Mouse (Mus musculus): ENCODE results near the gene Slc25a33.

DNA sequence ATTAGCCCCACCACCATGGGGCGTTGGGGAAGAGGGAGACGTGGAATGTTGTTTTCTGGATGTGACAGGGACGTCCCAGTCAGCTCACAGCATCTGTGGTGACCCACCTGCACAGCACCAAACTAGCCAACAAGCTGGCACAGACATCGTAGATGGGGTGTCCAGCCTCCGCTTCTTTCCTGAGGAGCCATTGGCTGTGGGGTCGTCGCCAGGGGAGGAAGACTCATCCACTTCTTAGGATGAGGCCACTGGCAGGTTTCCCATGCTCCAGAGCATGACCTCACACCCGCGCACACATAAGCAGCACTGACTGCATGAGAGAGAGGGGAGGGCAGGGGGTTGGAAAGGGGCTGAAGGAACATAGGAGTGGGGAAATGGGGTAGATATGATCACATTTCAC is 5.9 kb upstream of the Slc25a33 start:
- TF ChIP-seq CTCF (IDR thresholded peaks at IDR 0.05; ENCODE audit: low read depth, low read length) (no peak), POLR2A (IDR thresholded peaks at IDR 0.05; ENCODE audit: extremely low read depth, insufficient read depth, low read length) (no peak)
